ENCODE assay signal across 21 mouse cellular contexts in the genomic region with DNA sequence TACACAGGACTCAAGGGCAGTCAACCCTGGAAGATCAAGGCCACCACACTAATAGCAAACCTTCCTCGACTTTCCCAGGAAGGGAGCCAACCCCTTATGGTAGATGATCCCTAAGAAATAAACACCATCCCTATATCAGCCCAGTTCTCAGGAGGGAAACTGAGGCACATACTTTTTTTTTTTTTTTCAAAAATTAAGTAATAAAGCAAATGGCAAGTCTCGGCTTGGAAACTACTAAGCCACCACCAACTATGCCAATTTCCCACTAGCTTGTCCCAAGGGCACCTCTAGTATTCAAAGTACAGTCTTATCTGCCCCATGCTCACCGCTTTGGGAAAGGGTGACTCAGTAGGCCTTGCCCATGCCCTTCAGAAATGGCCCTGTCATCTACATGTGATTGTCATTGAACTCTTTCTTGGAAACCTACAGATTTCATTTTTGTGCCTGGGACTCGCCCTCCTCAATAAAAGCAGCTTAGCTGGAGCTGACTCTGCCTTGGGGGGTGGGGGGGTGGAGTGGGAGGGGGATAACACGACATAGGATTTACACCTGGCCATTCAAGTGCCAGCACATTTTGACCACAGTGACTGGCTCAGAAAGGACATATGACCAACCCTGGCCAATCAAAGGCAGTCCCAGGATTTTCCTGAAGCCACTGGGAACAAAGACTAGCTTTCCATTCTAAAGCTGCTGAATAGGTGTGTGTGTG. TPM values are rescaled to one million over a fixed set of nuclear protein-coding genes. Genes with fewer than 3 reads are reported as not detected.
A peak's percentile ranks its signal among the peaks of the same experiment; 100 is the strongest.
DNase-seq lines count a peak whose midpoint lies in the region; ATAC-seq lines count a peak whose summit lies in the region.
"Had no signal": no experiment of that assay in that cellular context is flagged by ENCODE, and none has a peak within 500 bp of the region (broad histone marks: within the 10 kb centered on the region; RNA-seq: fewer than 3 reads in every experiment).

No protein-coding gene starts in this region.

- no peak overlapping the region for H3K4me3 ChIP-seq in intestine, embryonic 16.5 days (ENCODE audit: low read length)
- H3K4me3 ChIP-seq: embryonic facial prominence, embryonic 12.5 days; heart, adult 2 months; heart, embryonic 13.5 days; hindbrain, embryonic 12.5 days; limb, embryonic 13.5 days; liver, embryonic 12.5 days had no signal

- WGBS in intestine, embryonic 16.5 days: 74% methylated on average over 5 of the region's 5 CpGs

- peak; percentile 84 for DNase-seq in adrenal gland, adult 2 months
- no peak for DNase-seq in adrenal gland, adult 18-20 months (ENCODE audit: low spot score in 2 of 2)
- peak; percentile 59 for DNase-seq in adrenal gland, postnatal 10 days
- no peak for DNase-seq in ovary, postnatal 14 days (ENCODE audit: low spot score)
- DNase-seq in B cell, adult 2 months: no peak
- no peak for DNase-seq in adipocyte (ENCODE audit: low spot score)
- DNase-seq: cerebellum, adult 11-12 months; forebrain, postnatal 0 days; gastrocnemius, postnatal 14 days; right cerebral cortex, postnatal 25 days had no signal

- no peak overlapping the region for H3K27ac ChIP-seq in intestine, embryonic 16.5 days (ENCODE audit: low read length)
- H3K27ac ChIP-seq: embryonic facial prominence, embryonic 12.5 days; heart, adult 2 months; heart, embryonic 13.5 days; hindbrain, embryonic 12.5 days; limb, embryonic 13.5 days; liver, embryonic 12.5 days had no signal

- no peaks in the 10 kb centered on the region for H3K9me3 ChIP-seq in intestine, embryonic 16.5 days (ENCODE audit: control insufficient read depth, low read length)
- H3K9me3 ChIP-seq: embryonic facial prominence, embryonic 12.5 days; liver, embryonic 12.5 days had no signal

- ATAC-seq in intestine, embryonic 16.5 days: peak; percentile 19
- ATAC-seq: activated CD4-positive, CD25-positive, alpha-beta regulatory T cell, adult 4 months; forebrain, postnatal 0 days; inflammation-experienced regulatory T-cells, adult 6 months; liver, embryonic 12.5 days had no signal

- H3K36me3 ChIP-seq in intestine, embryonic 16.5 days (ENCODE audit: control insufficient read depth, insufficient read depth, low read length): no peaks in the 10 kb centered on the region
- H3K36me3 ChIP-seq: embryonic facial prominence, embryonic 12.5 days; G1E; heart, embryonic 13.5 days; hindbrain, embryonic 12.5 days; limb, embryonic 13.5 days; liver, embryonic 12.5 days had no signal

- no peak overlapping the region for H3K4me2 ChIP-seq in intestine, embryonic 16.5 days (ENCODE audit: low read depth, low read length)
- H3K4me2 ChIP-seq: embryonic facial prominence, embryonic 12.5 days; heart, embryonic 13.5 days; hindbrain, embryonic 12.5 days; liver, embryonic 12.5 days; midbrain, embryonic 11.5 days had no signal

- peaks cover 18% of the 10 kb centered on the region for H3K4me1 ChIP-seq in intestine, embryonic 16.5 days (ENCODE audit: control insufficient read depth, insufficient read depth, low read length)

- H3K27me3 ChIP-seq in intestine, embryonic 16.5 days (replicated peaks; ENCODE audit: control insufficient read depth, insufficient read depth, low read length): no peaks in the 10 kb centered on the region
- H3K27me3 ChIP-seq: embryonic facial prominence, embryonic 12.5 days; heart, embryonic 13.5 days; hindbrain, embryonic 12.5 days; limb, embryonic 13.5 days; liver, embryonic 12.5 days had no signal

- H3K9ac ChIP-seq in intestine, embryonic 16.5 days (ENCODE audit: low read depth, low read length): no peak overlapping the region
- H3K9ac ChIP-seq: embryonic facial prominence, embryonic 12.5 days; forebrain, postnatal 0 days; heart, embryonic 13.5 days; hindbrain, embryonic 12.5 days; limb, embryonic 13.5 days; liver, embryonic 12.5 days had no signal

RNA-seq across cellular contexts. Expression of a gene that starts 35.1 kb away (rescaled TPM):
- 100 to 1,000 TPM; 108 to 117 TPM for total RNA-seq in adrenal gland, adult 2 months (2021)
- 23.7 and 29.6 TPM in 2 replicates for polyA plus RNA-seq in adrenal gland, adult 2 months (2012; rRNA removed)
- 100 to 1,000 TPM in 1 of 2 experiments, 10 to 100 TPM in 1; 99.5 to 100 TPM for total RNA-seq in adrenal gland, adult 18-20 months (2021)
- total RNA-seq in adrenal gland, postnatal 10 days (2021): 100 to 1,000 TPM in 1 of 2 experiments, 10 to 100 TPM in 1; 100.0 to 108 TPM
- polyA plus RNA-seq in intestine, embryonic 16.5 days (2015; fragmentation: Nextera tagmentation; extraction: Ambion mirVana): 159 and 164 TPM in 2 replicates

RNA-seq across cellular contexts. Expression of a gene that starts 43.5 kb away (rescaled TPM):
- 100 to 1,000 TPM; 395 to 486 TPM for total RNA-seq in adrenal gland, adult 2 months (2021)
- polyA plus RNA-seq in adrenal gland, adult 2 months (2012; rRNA removed): 751 and 799 TPM in 2 replicates
- total RNA-seq in adrenal gland, adult 18-20 months (2021): 100 to 1,000 TPM; 416 to 698 TPM
- total RNA-seq in adrenal gland, postnatal 10 days (2021): 100 to 1,000 TPM; 305 to 366 TPM
- 2.7 and 3.3 TPM in 2 replicates for polyA plus RNA-seq in intestine, embryonic 16.5 days (2015; fragmentation: Nextera tagmentation; extraction: Ambion mirVana)
- polyA plus RNA-seq: activated CD4-positive, CD25-positive, alpha-beta regulatory T cell, adult 4 months; inflammation-experienced regulatory T-cells, adult 6 months had no signal

Comparison
In these comparisons a context has a peak if more than half of its experiments do, and no peak if none do; other contexts are left out.
1. DNase-seq: peak in adrenal gland, adult 2 months (single experiment) and adrenal gland, postnatal 10 days (single experiment); none in adrenal gland, adult 18-20 months (0 of 2), ovary, postnatal 14 days (single experiment), B cell, adult 2 months (0 of 2) and adipocyte (single experiment).